Mouse (Mus musculus): ENCODE data around the gene Gpr182.
"Not testable (repeated sequence)": the region's sequence is repeated elsewhere in the genome, so short reads cannot be mapped to it uniquely, and the experiment has no call there.

Gene Gpr182

GRCm38 (mm10) chr10:127751548-127751947 lies at the start of gene Gpr182:
Gene Gpr182, minus strand, starts transcription at chr10:127751732.
- DNase-seq (ENCODE audit: low read depth): no peak

- DNase-seq (ENCODE audit: low read depth): no peak
Measured at GRCm38 (mm10) chr10:127800891-127801290, 49.4 kb upstream of the Gpr182 start, which contains the start of gene Rdh16. Gene Rdh16, plus strand, starts transcription at chr10:127801152.

GRCm38 (mm10) chr10:127799295-127799694 lies 47.8 kb upstream of the Gpr182 start:
- no peak for DNase-seq (ENCODE audit: low read depth)

DNA sequence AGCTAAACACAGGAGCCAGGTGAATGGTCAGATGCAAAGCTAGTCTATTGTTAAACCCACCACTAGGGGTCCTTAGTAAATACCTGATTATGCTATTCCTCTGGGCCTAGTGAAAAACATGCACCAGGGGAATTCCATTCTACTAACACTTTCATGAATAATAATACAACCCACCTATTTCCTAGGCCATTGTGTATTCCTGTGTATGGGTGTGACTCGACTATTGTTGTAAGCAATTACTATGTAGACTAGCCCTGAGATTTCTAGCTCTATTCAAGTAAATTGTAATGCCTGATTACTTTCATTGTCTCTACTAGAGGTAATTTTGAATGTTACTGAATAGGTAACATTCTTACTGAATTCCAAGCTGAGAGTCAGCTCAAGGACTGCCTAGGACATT lies 33.9 kb upstream of the Gpr182 start:
- not testable (repeated sequence) for DNase-seq (ENCODE audit: low read depth)

DNA sequence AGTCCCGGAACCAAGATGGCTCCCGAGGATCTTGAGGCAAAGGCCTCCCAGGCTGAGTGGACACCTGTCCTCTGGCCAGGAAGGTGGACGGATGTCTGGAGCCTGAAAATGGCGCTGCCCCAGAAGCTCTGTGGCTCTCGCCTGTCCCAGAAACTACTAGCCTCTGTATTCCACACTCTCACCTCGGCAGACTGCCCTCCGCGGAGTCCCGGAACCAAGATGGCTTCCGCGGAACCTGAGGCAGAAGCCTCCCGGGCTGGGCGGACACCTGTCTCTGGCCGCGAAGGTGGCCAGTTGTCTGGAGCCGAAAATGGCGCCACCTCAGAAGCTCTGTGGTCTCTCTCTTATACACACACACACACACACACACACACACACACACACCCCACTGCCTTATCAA lies 30.8 kb upstream of the Gpr182 start:
- DNase-seq (ENCODE audit: low read depth): not testable (repeated sequence)

- DNase-seq (ENCODE audit: low read depth): no peak
Measured at GRCm38 (mm10) chr10:127776011-127776410, 24.5 kb upstream of the Gpr182 start, which contains the start of gene Rdh9. Gene Rdh9, plus strand, starts transcription at chr10:127776386.

DNA sequence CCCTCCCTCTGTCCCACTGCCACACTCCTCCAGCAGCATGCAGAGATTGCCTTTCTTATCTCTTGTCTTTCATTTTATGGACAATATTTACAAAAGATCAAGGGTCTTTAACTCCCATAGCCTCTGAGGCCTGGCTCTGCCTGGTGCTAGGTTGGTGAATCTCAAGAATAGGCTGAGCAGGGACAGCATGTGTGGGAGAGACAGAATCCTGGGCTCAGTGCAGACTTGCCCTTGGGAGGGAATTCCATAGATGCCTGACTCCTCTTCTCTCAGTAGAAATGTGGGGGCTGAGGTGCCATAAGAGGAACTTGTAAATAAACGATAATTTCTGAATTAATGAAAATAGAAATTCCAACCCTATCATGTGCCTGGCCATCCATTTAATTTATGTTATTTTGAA lies 15.0 kb upstream of the Gpr182 start:
- no peak for DNase-seq (ENCODE audit: low read depth)

DNA sequence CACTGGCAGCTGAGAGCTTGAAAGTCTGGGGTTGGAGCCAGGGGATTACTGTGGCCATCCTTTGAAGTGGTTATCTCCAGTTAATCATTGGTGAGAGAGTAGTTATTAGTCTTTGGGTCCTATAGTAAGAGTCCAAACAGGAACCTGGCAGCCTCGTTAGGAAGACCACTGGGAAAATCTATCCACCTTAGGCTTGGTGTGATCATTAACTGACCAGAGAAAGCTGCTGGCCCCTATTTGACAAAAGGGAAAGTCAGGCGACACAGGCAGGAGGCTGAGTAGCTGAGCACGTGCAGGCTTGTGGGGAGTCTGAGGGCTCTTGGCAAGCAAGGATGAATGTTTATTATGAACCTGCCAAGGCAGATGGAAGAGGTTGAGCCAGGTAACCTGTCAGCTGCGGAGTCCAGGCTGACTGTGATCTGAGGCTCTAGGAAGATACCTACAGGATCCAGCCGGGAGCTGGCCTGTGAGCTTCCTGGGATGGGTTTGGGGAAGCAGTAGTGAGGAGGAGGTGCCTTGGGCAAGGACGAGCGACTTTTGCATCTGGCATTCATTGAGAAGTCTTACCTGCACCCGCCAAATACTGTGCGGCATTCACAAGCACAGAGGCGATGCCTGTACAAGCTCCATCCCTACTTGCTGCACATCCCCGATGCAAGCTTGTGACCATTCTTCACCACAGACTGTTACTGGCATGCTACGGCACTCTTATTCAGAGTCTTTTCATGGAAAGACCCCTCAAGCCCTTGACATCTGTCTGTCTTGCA lies 12.6 kb upstream of the Gpr182 start:
- DNase-seq (ENCODE audit: low read depth): no peak

DNA sequence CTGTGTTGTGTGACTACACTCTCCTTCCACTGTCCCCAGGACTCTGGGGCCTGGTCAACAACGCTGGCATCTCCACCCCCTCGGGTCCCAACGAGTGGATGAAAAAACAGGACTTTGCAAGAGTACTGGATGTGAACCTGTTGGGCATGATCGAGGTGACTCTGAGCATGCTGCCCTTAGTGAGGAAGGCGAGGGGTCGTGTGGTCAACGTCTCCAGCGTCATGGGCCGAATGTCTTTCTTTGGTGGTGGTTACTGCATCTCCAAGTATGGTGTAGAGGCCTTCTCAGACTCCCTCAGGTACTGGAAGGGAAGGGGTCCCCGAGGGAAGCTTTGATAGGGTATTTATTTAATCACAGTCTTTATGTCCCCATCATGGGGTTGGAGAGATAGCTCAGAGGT lies 11.4 kb upstream of the Gpr182 start:
- not testable (repeated sequence) for DNase-seq (ENCODE audit: low read depth)

- DNase-seq (ENCODE audit: low read depth): no peak
Measured at GRCm38 (mm10) chr10:127759181-127760110, 7.9 kb upstream of the Gpr182 start, which contains the start of the genes Rdh1 and Rdh16f1. Gene Rdh1, plus strand, starts transcription at chr10:127759721. Gene Rdh16f1, plus strand, starts transcription at chr10:127759787.

- no peak for DNase-seq (ENCODE audit: low read depth)
Measured at GRCm38 (mm10) chr10:127755770-127756468, 4.4 kb upstream of the Gpr182 start.

DNA sequence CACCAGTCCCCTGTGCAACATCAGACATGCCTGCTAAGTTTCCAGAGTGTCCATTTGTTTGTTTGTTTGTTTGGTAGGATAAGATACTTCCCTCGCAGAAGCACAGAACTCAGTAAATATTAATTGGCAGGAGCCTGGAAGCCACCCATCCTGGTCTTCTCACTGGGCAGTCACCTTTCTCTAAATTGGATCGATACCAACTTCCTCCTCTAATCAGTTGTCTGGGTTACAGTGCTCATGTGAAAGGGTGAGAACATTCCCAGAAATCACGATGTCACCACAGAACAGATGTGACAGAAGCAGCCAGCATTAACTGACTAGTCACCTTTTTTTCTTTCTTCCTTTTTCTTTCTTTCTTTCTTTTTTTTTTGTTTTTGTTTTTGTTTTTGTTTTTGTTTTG lies 3.7 kb upstream of the Gpr182 start:
- no peak for DNase-seq (ENCODE audit: low read depth)

DNA sequence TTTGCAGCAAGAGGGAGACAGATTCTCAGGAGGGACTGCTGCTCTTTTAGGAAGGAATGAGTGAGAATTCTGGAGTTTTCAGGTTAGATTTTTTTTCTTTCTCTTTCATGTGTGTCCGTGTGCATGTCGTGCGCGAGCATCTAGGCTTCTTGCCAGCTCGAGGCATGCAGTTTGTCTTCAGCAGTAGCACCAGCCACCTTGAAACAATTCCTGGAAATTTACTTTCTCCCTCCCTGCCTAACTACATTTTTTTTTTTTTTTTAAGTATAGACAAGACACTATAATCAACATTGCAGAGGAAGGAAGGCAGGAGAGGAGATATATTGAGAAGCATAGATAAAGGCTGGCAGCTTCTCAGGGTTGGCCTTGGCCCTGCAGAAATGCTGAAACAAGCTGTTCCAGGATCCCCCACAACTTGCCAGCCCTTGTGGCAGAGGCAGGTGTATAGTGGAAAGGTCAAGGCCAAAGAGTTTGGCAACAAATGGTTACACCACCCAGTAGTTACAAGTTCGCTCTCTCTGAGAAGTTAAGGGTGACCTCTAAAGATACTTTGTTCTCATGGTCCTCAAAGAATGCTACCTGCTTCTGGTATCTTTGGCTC lies 3.1 kb upstream of the Gpr182 start:
- no peak for DNase-seq (ENCODE audit: low read depth)

GRCm38 (mm10) chr10:127750136-127750777 lies 1.3 kb downstream of the Gpr182 start:
- DNase-seq (ENCODE audit: low read depth): no peak

- DNase-seq (ENCODE audit: low read depth): no peak
Measured at GRCm38 (mm10) chr10:127748847-127749612, 2.5 kb downstream of the Gpr182 start.

- DNase-seq (ENCODE audit: low read depth): no peak
Measured at GRCm38 (mm10) chr10:127747254-127747653, 4.3 kb downstream of the Gpr182 start.

DNA sequence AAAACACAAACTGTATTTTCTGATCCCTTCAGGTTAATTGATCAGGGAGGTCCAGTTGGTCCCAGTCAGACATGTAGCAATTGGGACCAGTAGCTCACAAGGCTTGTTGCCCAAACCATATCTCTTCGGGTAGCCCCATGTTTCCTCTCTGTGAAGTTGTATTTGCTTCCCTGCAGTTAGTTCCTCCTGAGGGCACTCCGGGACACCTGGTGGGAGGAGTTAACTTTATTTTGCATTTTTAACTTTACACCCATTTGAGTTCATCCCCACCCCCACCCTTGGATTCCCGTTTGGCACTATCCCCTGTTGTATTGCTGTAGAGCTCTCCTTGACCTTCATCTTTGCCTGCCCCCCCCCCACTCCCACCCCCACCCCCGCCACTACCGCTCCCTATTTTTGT lies 5.6 kb downstream of the Gpr182 start:
- no peak for DNase-seq (ENCODE audit: low read depth)

DNA sequence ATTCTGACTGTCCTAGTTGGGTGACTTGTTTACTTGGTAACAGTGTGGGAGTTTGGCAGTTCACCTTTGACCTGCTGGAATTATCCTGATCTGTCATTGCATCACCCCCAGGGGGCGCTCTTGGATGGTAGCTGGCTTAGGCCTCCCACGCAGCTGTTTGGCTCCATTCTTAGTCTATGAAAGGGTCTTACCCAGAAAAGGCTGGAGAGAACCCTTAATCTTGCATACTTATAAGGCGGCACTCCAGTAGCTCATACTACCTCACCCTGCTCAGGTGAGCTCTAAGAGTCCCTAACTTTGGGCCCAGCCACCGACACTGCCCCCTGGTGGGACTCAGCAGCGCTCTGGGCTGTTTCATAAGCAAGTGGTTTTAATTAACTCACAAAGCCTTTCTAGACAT lies 6.9 kb downstream of the Gpr182 start:
- DNase-seq (ENCODE audit: low read depth): no peak

DNA sequence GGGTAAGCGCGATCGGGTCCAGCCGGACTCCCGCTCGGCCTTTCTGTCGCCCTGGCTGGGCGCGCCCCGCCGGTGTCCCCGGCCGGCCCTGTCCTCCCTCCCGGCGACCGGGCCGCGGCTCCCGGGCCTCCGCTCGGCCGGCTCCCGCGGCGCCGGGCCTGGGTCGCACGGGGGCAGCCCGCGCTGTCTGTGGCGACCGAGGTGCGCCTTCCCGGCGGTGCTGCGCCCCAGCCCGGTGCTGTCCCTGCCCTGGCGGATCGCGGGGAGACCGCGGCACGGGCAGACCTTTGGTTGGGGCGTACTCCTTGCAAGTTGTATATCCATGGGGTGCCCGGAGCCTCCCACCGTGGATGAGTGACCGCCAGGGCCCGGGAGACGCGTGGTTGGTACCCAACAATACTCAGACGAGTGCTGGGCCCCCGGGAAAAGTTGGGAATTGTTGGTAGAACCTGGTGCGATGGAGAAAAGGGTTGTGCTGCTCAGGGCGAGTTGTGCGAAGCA lies 11.8 kb downstream of the Gpr182 start:
- DNase-seq (ENCODE audit: low read depth): no peak

DNA sequence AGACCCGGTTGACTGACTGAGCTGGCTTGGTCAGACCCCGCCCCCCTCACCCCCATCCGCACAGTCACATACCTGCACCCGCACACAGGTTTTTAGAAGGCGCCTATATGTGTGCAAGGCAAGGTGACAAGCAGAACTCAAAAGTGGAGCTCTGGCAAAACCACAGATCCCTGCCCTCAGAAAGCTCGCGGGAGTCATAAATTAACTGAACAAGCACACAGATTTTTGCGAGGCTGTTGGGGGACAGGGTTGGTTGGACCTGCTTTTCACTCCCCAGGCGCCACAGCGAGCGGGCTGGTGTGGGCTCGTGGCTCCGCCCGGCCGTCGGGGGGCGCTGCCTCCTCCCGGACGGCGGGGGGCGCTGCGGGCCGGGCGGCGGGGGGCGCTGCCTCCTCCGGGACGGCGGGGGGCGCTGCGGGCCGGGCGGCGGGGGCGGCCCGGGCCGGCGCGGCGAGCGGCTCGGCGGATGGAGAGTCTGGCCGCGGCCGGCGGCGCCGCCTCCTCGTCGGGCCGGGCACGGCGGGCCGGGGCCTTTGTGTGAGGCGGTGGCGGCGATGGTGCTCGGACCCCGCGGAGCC lies 12.4 kb downstream of the Gpr182 start, which contains the start of gene Zbtb39:
Gene Zbtb39 (plus strand): TSS at position 456 of the 578 bp plus-strand sequence.
- DNase-seq (ENCODE audit: low read depth): no peak
